ENCODE assay signal across 19 mouse cellular contexts in the genomic region with DNA sequence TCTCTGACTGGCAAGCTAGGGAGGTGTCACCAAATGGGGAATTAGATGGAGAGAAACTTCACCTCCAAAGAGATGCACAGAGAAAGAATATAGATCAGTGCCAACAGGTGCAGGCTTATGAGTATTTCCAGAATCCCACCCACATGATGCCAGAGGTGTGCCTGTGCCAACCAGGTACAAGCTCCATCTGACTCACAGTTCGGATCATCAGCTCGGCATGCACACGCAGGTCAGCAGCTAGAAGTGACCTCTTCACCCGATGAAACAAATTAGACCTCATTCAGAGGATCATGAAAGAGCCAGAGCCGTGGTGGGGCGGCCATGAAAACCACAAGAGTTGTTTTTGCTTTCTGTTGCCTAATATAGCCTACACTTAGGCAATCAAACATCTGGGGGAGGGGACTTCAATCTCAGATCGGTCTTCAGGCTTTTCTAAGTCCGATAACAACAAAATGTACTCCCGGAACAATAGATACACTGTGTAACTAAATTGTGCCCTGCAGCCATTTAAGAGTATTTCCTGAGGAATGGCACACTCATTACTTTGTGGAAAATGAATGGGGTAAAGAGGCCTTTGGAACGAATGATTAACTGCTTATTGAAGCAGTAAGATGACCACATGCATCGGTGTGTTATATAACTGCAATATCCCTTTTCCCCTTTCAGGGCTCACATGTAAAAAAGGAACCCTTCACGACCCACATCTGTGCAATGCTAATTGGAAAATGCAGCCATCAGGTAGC. TPM values are rescaled to one million over a fixed set of nuclear protein-coding genes. Genes with fewer than 3 reads are reported as not detected.
DNase-seq lines count a peak whose midpoint lies in the region; ATAC-seq and TF ChIP-seq lines count a peak whose summit lies in the region.
"Had no signal": no experiment of that assay in that cellular context is flagged by ENCODE, and none has a peak within 500 bp of the region (broad histone marks: within the 10 kb centered on the region; RNA-seq: fewer than 3 reads in every experiment).

No protein-coding gene starts in this region.

- no peak overlapping the region for H3K9ac ChIP-seq in forebrain, embryonic 14.5 days (ENCODE audit: low read length)
- H3K9ac ChIP-seq in forebrain, embryonic 16.5 days (replicated peaks; ENCODE audit: low read depth, low read length), result no peak overlapping the region
- H3K9ac ChIP-seq: liver, embryonic 15.5 days; midbrain, embryonic 12.5 days had no signal

- no peak overlapping the region for H3K27ac ChIP-seq in forebrain, embryonic 14.5 days (ENCODE audit: low read depth, low read length)
- H3K27ac ChIP-seq in forebrain, embryonic 16.5 days (ENCODE audit: low read length), result no peak overlapping the region
- H3K27ac ChIP-seq in limb, embryonic 10.5 days, result peak overlapping the region; percentile 64; the same call in 1 of the 2 replicates
- H3K27ac ChIP-seq: liver, embryonic 15.5 days; midbrain, embryonic 12.5 days had no signal

- ATAC-seq in forebrain, embryonic 14.5 days, result no peak
- ATAC-seq in forebrain, embryonic 16.5 days, result no peak

- WGBS in forebrain, embryonic 14.5 days, result 13% methylated on average over 12 of the region's 12 CpGs
- 15% methylated on average over 12 of the region's 12 CpGs for WGBS in forebrain, embryonic 16.5 days
- WGBS in limb, embryonic 10.5 days, result 42% methylated on average over 12 of the region's 12 CpGs

- no peak for TF ChIP-seq CTCF in brain, embryonic 14.5 days (IDR thresholded peaks at IDR 0.05; ENCODE audit: borderline replicate concordance, extremely low read depth, insufficient read depth, insufficient read length)

- H3K4me2 ChIP-seq in forebrain, embryonic 14.5 days (ENCODE audit: low read length), result no peak overlapping the region
- no peak overlapping the region for H3K4me2 ChIP-seq in forebrain, embryonic 16.5 days (ENCODE audit: low read length)
- H3K4me2 ChIP-seq: liver, embryonic 15.5 days; midbrain, embryonic 12.5 days had no signal

- no peak for TF ChIP-seq POLR2A in brain, embryonic 14.5 days (IDR thresholded peaks at IDR 0.05; ENCODE audit: borderline replicate concordance, extremely low read depth, insufficient read depth, insufficient read length, poor library complexity, severe bottlenecking)

- DNase-seq in forebrain, embryonic 14.5 days (ENCODE audit: low spot score), result peak; percentile 24
- peak; percentile 3 for DNase-seq in 416B (ENCODE audit: low read depth)
- peak; percentile 33 for DNase-seq in brain, embryonic 14.5 days (ENCODE audit: low read depth)
- DNase-seq in limb, embryonic 10.5 days (ENCODE audit: low spot score), result no peak
- no peak for DNase-seq in cerebellum, adult 11 months
- no peak for DNase-seq in urinary bladder, postnatal 14 days (ENCODE audit: low spot score)
- DNase-seq in ovary, postnatal 10 days (ENCODE audit: low spot score), result no peak
- DNase-seq: adrenal gland, adult 8-10 months; cerebellum, postnatal 36 days; gastrocnemius, postnatal 25 days; left cerebral cortex, postnatal 4 days; lung, postnatal 10 days; thymus, postnatal 36 days had no signal

- no peaks in the 10 kb centered on the region for H3K36me3 ChIP-seq in forebrain, embryonic 14.5 days (ENCODE audit: control insufficient read depth, insufficient read depth, low read length)
- no peaks in the 10 kb centered on the region for H3K36me3 ChIP-seq in forebrain, embryonic 16.5 days (ENCODE audit: control insufficient read depth, insufficient read depth)
- H3K36me3 ChIP-seq in limb, embryonic 10.5 days, result no peaks in the 10 kb centered on the region
- H3K36me3 ChIP-seq: liver, embryonic 15.5 days; midbrain, embryonic 12.5 days had no signal

- H3K27me3 ChIP-seq in forebrain, embryonic 14.5 days (replicated peaks; ENCODE audit: control insufficient read depth, insufficient read depth, low read length), result no peaks in the 10 kb centered on the region
- H3K27me3 ChIP-seq in forebrain, embryonic 16.5 days (replicated peaks; ENCODE audit: control insufficient read depth, insufficient read depth, low read length), result no peaks in the 10 kb centered on the region
- H3K27me3 ChIP-seq in limb, embryonic 10.5 days (ENCODE audit: low read depth, poor library complexity, severe bottlenecking), result no peaks in the 10 kb centered on the region
- H3K27me3 ChIP-seq: liver, embryonic 15.5 days had no signal

- no peaks in the 10 kb centered on the region for H3K9me3 ChIP-seq in forebrain, embryonic 14.5 days (replicated peaks; ENCODE audit: control insufficient read depth, low read length)
- H3K9me3 ChIP-seq in forebrain, embryonic 16.5 days (ENCODE audit: control insufficient read depth, low read length), result no peaks in the 10 kb centered on the region
- no peaks in the 10 kb centered on the region for H3K9me3 ChIP-seq in limb, embryonic 10.5 days (replicated peaks)
- H3K9me3 ChIP-seq: liver, embryonic 15.5 days; midbrain, embryonic 12.5 days had no signal

- H3K4me3 ChIP-seq in forebrain, embryonic 14.5 days (ENCODE audit: low read depth, low read length), result no peak overlapping the region
- no peak overlapping the region for H3K4me3 ChIP-seq in forebrain, embryonic 16.5 days (replicated peaks; ENCODE audit: low read length)
- H3K4me3 ChIP-seq in limb, embryonic 10.5 days, result no peak overlapping the region
- H3K4me3 ChIP-seq: liver, embryonic 15.5 days; midbrain, embryonic 12.5 days; myocyte had no signal

- H3K4me1 ChIP-seq in forebrain, embryonic 14.5 days (ENCODE audit: control insufficient read depth, insufficient read depth, low read length), result no peaks in the 10 kb centered on the region
- H3K4me1 ChIP-seq in forebrain, embryonic 16.5 days (replicated peaks; ENCODE audit: control insufficient read depth, insufficient read depth, low read length), result no peaks in the 10 kb centered on the region
- H3K4me1 ChIP-seq in limb, embryonic 10.5 days, result peaks cover 31% of the 10 kb centered on the region
- H3K4me1 ChIP-seq: liver, embryonic 15.5 days had no signal

RNA-seq across cellular contexts. Expression of gene Bsx, which starts 44.1 kb away (rescaled TPM):
- polyA plus RNA-seq in forebrain, embryonic 14.5 days (2014; fragmentation: Nextera tagmentation; extraction: Ambion mirVana), result 1.2 and 1.3 TPM in 2 replicates
- polyA plus RNA-seq in forebrain, embryonic 16.5 days (2015; fragmentation: Nextera tagmentation; extraction: Ambion mirVana), result 0.29 and 0.61 TPM in 2 replicates
- polyA plus RNA-seq in brain, embryonic 14.5 days (2012; rRNA removed), result 1.5 and 2.5 TPM in 2 replicates
- polyA plus RNA-seq in limb, embryonic 10.5 days (2016; fragmentation: Nextera tagmentation; extraction: Ambion mirVana), result not detected in 2 replicates
- polyA plus RNA-seq: heart, embryonic 14.5 days; large intestine, adult 2 months; liver, embryonic 15.5 days; myocyte had no signal

RNA-seq across cellular contexts. Expression of gene Jhy, which starts 45.9 kb away (rescaled TPM):
- 0.42 and 0.99 TPM in 2 replicates for polyA plus RNA-seq in forebrain, embryonic 14.5 days (2014; fragmentation: Nextera tagmentation; extraction: Ambion mirVana)
- polyA plus RNA-seq in forebrain, embryonic 16.5 days (2015; fragmentation: Nextera tagmentation; extraction: Ambion mirVana), result 0.15 and 0.20 TPM in 2 replicates
- 0.39 and 1.1 TPM in 2 replicates for polyA plus RNA-seq in brain, embryonic 14.5 days (2012; rRNA removed)
- polyA plus RNA-seq in limb, embryonic 10.5 days (2016; fragmentation: Nextera tagmentation; extraction: Ambion mirVana), result 0.10 and 0.15 TPM in 2 replicates
- polyA plus RNA-seq: heart, embryonic 14.5 days; large intestine, adult 2 months; liver, embryonic 15.5 days; myocyte had no signal

Comparison
In these comparisons a context has a peak if more than half of its experiments do, and no peak if none do; other contexts are left out.
1. DNase-seq: peak in forebrain, embryonic 14.5 days (single experiment), 416B (single experiment) and brain, embryonic 14.5 days (single experiment); none in limb, embryonic 10.5 days (single experiment), cerebellum, adult 11 months (single experiment), urinary bladder, postnatal 14 days (single experiment) and ovary, postnatal 10 days (single experiment).